Mouse (Mus musculus) olfactory bulb, adult 2 months (tissue): ENCODE results near the gene Akap1. TPM values are rescaled to one million over a fixed set of nuclear protein-coding genes. Genes with fewer than 3 reads are reported as not detected.

Experiments used
- H3K27ac ChIP-seq: fragments of 200-500 bp; 2 replicates; pipeline ENCODE4 v1.5.1; 2012; ENCODE audit warnings: low read depth, low read length; ENCODE audit not compliant: insufficient read depth
- H3K4me1 ChIP-seq: fragments of 200-500 bp; 2 replicates; pipeline ENCODE4 v1.6.1; 2012; ENCODE audit warnings: low read length; ENCODE audit not compliant: control insufficient read depth, insufficient read depth
- H3K4me3 ChIP-seq: fragments of 200-500 bp; 2 replicates; pipeline ENCODE4 v1.5.1; 2012; ENCODE audit warnings: mild to moderate bottlenecking, low read depth, low read length, moderate library complexity; ENCODE audit not compliant: insufficient read depth
- CTCF ChIP-seq: fragments of 200-500 bp; IDR thresholded peaks from 2 replicates; pipeline ENCODE4 v1.5.1; 2012; ENCODE audit warnings: low read depth, mild to moderate bottlenecking, low read length, moderate library complexity; ENCODE audit not compliant: insufficient read depth
- POLR2A ChIP-seq: fragments of 200-500 bp; IDR thresholded peaks from 2 replicates; pipeline ENCODE4 v1.6.1; 2012; ENCODE audit warnings: mild to moderate bottlenecking, low read depth, low read length, moderate library complexity; ENCODE audit not compliant: insufficient read depth
- WGBS: fragments of 180-500 bp; shearing (Covaris S2); methylation state at CpG from one replicate; pipeline ENCODE4 v1.1.7; 2018; 5-methylcytosine and 5-hydroxymethylcytosine counted together
- polyA plus RNA-seq: library from polyadenylated mRNA; stranded (reverse); fragments of >200 nt; gene quantifications from 2 replicates; pipeline ENCODE4 v1.2.4, GENCODE M21; 2012; ENCODE audit warnings: low replicate concordance; ENCODE audit not compliant: missing spikeins, insufficient read depth, insufficient read length

Akap1 gene
- polyA plus RNA-seq, result not detected in 2 replicates

GRCm38 (mm10) chr11:88864458-88865197 is at the start of gene Akap1:
Gene Akap1 (minus strand): TSS chr11:88864586.
- Histone ChIP-seq H3K4me3 (peak within 1 kb of the TSS; percentile 79), H3K4me1 (peaks cover 6% of the 10 kb centered on the region), H3K27ac (peak within 1 kb of the TSS; percentile 90)
- WGBS, result 2% methylated on average over 60 of the region's 60 CpGs
- TF ChIP-seq POLR2A (peak; percentile 93), CTCF (no peak)

GRCm38 (mm10) chr11:88909388-88910036 is 45.1 kb upstream of the Akap1 start:
- Histone ChIP-seq H3K4me3 (no peak overlapping the region), H3K4me1 (no peaks in the 10 kb centered on the region), H3K27ac (no peak overlapping the region)
- TF ChIP-seq POLR2A, result no peak
- TF ChIP-seq CTCF, result no peak
- WGBS, result 68% methylated on average over 8 of the region's 8 CpGs

GRCm38 (mm10) chr11:88908557-88909211 is 44.3 kb upstream of the Akap1 start:
- TF ChIP-seq POLR2A (no peak), CTCF (no peak)
- Histone ChIP-seq H3K4me1 (no peaks in the 10 kb centered on the region), H3K27ac (no peak overlapping the region), H3K4me3 (no peak overlapping the region)
- WGBS, result 88% methylated on average over 1 of the region's 1 CpGs

- WGBS, result 99% methylated on average over 7 of the region's 7 CpGs
- Histone ChIP-seq H3K4me3 (no peak overlapping the region), H3K27ac (no peak overlapping the region), H3K4me1 (no peaks in the 10 kb centered on the region)
- TF ChIP-seq POLR2A (no peak), CTCF (no peak)
Observed at GRCm38 (mm10) chr11:88907886-88908285, 43.5 kb upstream of the Akap1 start.

- Histone ChIP-seq H3K27ac (no peak overlapping the region), H3K4me1 (no peaks in the 10 kb centered on the region), H3K4me3 (no peak overlapping the region)
- 61% methylated on average over 2 of the region's 2 CpGs for WGBS
- TF ChIP-seq POLR2A (no peak), CTCF (no peak)
Observed at GRCm38 (mm10) chr11:88905621-88906020, 41.2 kb upstream of the Akap1 start.

- TF ChIP-seq CTCF, result no peak
- no peak for TF ChIP-seq POLR2A
- 71% methylated on average over 2 of the region's 2 CpGs for WGBS
- no peak overlapping the region for H3K4me3 ChIP-seq
- no peak overlapping the region for H3K27ac ChIP-seq
- H3K4me1 ChIP-seq, result no peaks in the 10 kb centered on the region
Observed at GRCm38 (mm10) chr11:88904080-88904479, 39.7 kb upstream of the Akap1 start.

GRCm38 (mm10) chr11:88902762-88903161 is 38.4 kb upstream of the Akap1 start:
- Histone ChIP-seq H3K4me3 (no peak overlapping the region), H3K27ac (no peak overlapping the region), H3K4me1 (no peaks in the 10 kb centered on the region)
- no peak for TF ChIP-seq POLR2A
- no peak for TF ChIP-seq CTCF
- 86% methylated on average over 6 of the region's 6 CpGs for WGBS

GRCm38 (mm10) chr11:88901341-88901802 is 37.0 kb upstream of the Akap1 start:
- Histone ChIP-seq H3K4me1 (no peaks in the 10 kb centered on the region), H3K27ac (no peak overlapping the region), H3K4me3 (no peak overlapping the region)
- TF ChIP-seq POLR2A (no peak), CTCF (no peak)
- WGBS, result 69% methylated on average over 7 of the region's 7 CpGs

GRCm38 (mm10) chr11:88899561-88899960 is 35.2 kb upstream of the Akap1 start:
- TF ChIP-seq POLR2A (no peak), CTCF (no peak)
- Histone ChIP-seq H3K4me1 (no peaks in the 10 kb centered on the region), H3K27ac (no peak overlapping the region), H3K4me3 (no peak overlapping the region)
- 95% methylated on average over 6 of the region's 6 CpGs for WGBS
